Mouse (Mus musculus): ENCODE measurements around the gene Sardh. TPM values are rescaled to one million over a fixed set of nuclear protein-coding genes. Genes with fewer than 3 reads are reported as not detected.

Gene Sardh
- total and polyA plus RNA-seq, 3 experiments: 0.13 TPM; not detected in 2

DNA sequence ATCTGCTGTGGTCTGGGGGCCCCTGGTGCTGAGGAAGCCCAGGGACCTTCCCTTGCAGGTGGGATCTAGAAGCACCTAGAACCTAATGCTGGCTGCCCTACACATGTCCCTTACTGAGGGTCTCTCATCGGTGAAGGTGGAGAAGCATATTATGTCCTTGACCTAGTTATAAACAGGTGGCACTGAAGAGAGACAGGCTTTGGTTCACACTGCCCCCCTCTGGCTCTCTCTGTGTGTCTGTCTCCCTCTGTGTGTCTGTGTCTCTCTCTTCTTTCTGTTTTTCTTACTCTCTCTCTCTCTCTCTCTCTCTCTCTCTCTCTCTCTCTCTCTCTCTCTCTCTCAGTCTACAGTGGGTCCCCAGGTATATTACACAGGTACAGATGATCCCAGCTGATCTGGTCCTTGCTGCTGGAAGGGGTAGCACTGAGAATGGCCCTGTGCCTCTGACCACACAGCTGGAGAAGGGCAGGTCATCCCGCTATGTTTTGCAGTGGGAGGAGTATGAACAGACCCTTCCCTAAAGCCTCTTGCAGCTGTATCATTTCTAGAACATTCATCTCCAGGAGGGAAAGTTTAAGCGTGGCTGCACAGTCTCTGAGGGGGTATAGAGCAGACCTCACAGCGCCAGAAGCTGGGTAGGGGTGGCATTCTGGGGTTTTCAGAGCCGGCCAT is 19.2 kb downstream of the Sardh start:
- Histone ChIP-seq H3K36me3 (replicated peaks in 1 of 2; ENCODE audit: control insufficient read depth in 1 of 2, insufficient read depth in 1 of 2, low read length in 1 of 2) (no peaks in the 10 kb centered on the region), H3K9me3 (replicated peaks; ENCODE audit: low read length) (no peaks in the 10 kb centered on the region), H3K27me3 (replicated peaks) (peaks cover 7% of the 10 kb centered on the region), H3K9ac (ENCODE audit: insufficient read depth, low read depth) (no peak overlapping the region), H3K27ac (ENCODE audit: insufficient read depth, low read depth) (no peak overlapping the region), H3K4me2 (ENCODE audit: insufficient read depth, low read depth, poor library complexity, severe bottlenecking) (no peak overlapping the region), H3K4me1 (ENCODE audit: control insufficient read depth in 1 of 2, insufficient read depth in 2 of 2) (peaks cover 14 to 64% of the 10 kb centered on the region in 2 experiments), H3K79me2 (replicated peaks; ENCODE audit: control insufficient read depth, extremely low read depth, insufficient read depth, poor library complexity, severe bottlenecking) (no peaks in the 10 kb centered on the region), H3K4me3 (replicated peaks in 1 of 3; ENCODE audit: low read depth in 2 of 3, low read length in 2 of 3, poor library complexity in 1 of 3) (no peak overlapping the region)
- dilution Hi-C loops (cut with MboI; ENCODE audit: extremely low pct_ligation_motif_present, extremely low pct_unique_long_range_greater_than_20kb, low sequenced_read_pairs): no loop called here
- in situ Hi-C loops (cut with MboI; ENCODE audit: low pct_ligation_motif_present, low pct_unique_long_range_greater_than_20kb, low sequenced_read_pairs): loop anchor here (25.0 kb wide), 1 partner anchor 567 kb away; the partner anchor contains the start of gene Lcn4
- TF ChIP-seq BHLHE40 (IDR thresholded peaks at IDR 0.05; ENCODE audit: low read depth, low read length) (no peak), RAD21 (IDR thresholded peaks at IDR 0.05; ENCODE audit: low read depth, low read length) (peak; percentile 54), MXI1 (IDR thresholded peaks at IDR 0.05; ENCODE audit: low read depth, low read length) (no peak), CTCF (conservative IDR thresholded peaks at IDR 0.05 in 1 of 2, IDR thresholded peaks at IDR 0.05 in 1 of 2; ENCODE audit: low read depth in 2 of 2, low read length in 2 of 2) (peak; percentile 9 to 61; a peak in 2 of 4 replicates), JUN (IDR thresholded peaks at IDR 0.05; ENCODE audit: insufficient read depth, low read depth, low read length) (no peak), CHD1 (IDR thresholded peaks at IDR 0.05; ENCODE audit: low read depth, low read length) (no peak), NELFE (IDR thresholded peaks at IDR 0.05; ENCODE audit: low read depth, low read length) (no peak), SMC3 (IDR thresholded peaks at IDR 0.05; ENCODE audit: low read depth, low read length) (peak; percentile 49)
- DNase-seq (ENCODE audit: extremely low read depth): no peak

DNA sequence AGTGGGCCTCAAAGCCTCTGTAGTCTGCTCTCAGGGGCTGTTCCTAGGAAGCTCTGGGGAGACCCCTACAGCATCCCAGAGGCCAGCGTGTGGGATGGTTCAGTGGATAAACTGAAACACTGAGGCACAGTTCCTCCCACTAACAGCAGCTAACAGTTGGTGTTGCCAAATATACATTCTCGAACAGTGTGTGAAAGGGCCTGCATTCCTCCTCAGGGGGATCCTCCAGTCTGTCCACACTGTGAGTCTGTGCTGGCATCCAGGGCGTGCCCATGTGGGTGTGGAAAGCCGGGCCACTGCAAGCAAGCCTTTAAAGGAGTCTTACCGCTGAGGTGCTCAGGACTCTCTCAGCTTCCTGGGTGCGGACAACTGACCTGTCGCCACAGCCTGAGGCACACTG is 21.6 kb downstream of the Sardh start:
- in situ Hi-C loops (cut with MboI; ENCODE audit: low pct_ligation_motif_present, low pct_unique_long_range_greater_than_20kb, low sequenced_read_pairs) (loop anchor here (25.0 kb wide), 1 partner anchor 564 kb away; the partner anchor contains the start of gene Lcn4), dilution Hi-C loops (cut with MboI; ENCODE audit: extremely low pct_ligation_motif_present, extremely low pct_unique_long_range_greater_than_20kb, low sequenced_read_pairs) (no loop called here)
- Histone ChIP-seq H3K27ac (ENCODE audit: insufficient read depth, low read depth) (no peak overlapping the region), H3K36me3 (replicated peaks in 1 of 2; ENCODE audit: control insufficient read depth in 1 of 2, insufficient read depth in 1 of 2, low read length in 1 of 2) (no peaks in the 10 kb centered on the region), H3K9ac (ENCODE audit: insufficient read depth, low read depth) (no peak overlapping the region), H3K27me3 (replicated peaks) (peaks cover 2% of the 10 kb centered on the region), H3K4me3 (replicated peaks in 1 of 3; ENCODE audit: low read depth in 2 of 3, low read length in 2 of 3, poor library complexity in 1 of 3) (no peak overlapping the region), H3K79me2 (replicated peaks; ENCODE audit: control insufficient read depth, extremely low read depth, insufficient read depth, poor library complexity, severe bottlenecking) (no peaks in the 10 kb centered on the region), H3K4me1 (ENCODE audit: control insufficient read depth in 1 of 2, insufficient read depth in 2 of 2) (peaks cover 2 to 42% of the 10 kb centered on the region in 2 experiments), H3K4me2 (ENCODE audit: insufficient read depth, low read depth, poor library complexity, severe bottlenecking) (no peak overlapping the region), H3K9me3 (replicated peaks; ENCODE audit: low read length) (no peaks in the 10 kb centered on the region)
- DNase-seq (ENCODE audit: extremely low read depth): no peak
- no peak for TF ChIP-seq KAT2A (IDR thresholded peaks at IDR 0.05; ENCODE audit: insufficient replicate concordance, low read length)
- TF ChIP-seq MAFK (IDR thresholded peaks at IDR 0.05; ENCODE audit: insufficient replicate concordance, low read length): no peak
- TF ChIP-seq IRF4 (IDR thresholded peaks at IDR 0.05; ENCODE audit: low read depth, low read length): no peak
- no peak for TF ChIP-seq ETS1 (conservative IDR thresholded peaks at IDR 0.05; ENCODE audit: low read depth, low read length)
- no peak for TF ChIP-seq E2F4 (IDR thresholded peaks at IDR 0.05; ENCODE audit: insufficient replicate concordance, low read depth, low read length)
- TF ChIP-seq POLR2AphosphoS2 (IDR thresholded peaks at IDR 0.05; ENCODE audit: low read depth, low read length): no peak
- no peak for TF ChIP-seq MYC (IDR thresholded peaks at IDR 0.05; ENCODE audit: low read depth, low read length)
- no peak for TF ChIP-seq RCOR1 (conservative IDR thresholded peaks at IDR 0.05; ENCODE audit: low read depth, low read length)
- no peak for TF ChIP-seq UBTF (IDR thresholded peaks at IDR 0.05; ENCODE audit: low read depth, low read length)
- TF ChIP-seq CHD2 (IDR thresholded peaks at IDR 0.05; ENCODE audit: low read length): no peak
- TF ChIP-seq RAD21 (IDR thresholded peaks at IDR 0.05; ENCODE audit: low read depth, low read length): no peak
